Mouse (Mus musculus) G1E (cell line): Measurements from ENCODE around the gene Zfp184. TPM values are rescaled to one million over a fixed set of nuclear protein-coding genes. Genes with fewer than 3 reads are reported as not detected.

Source experiments
- ATAC-seq: 2 replicates; pipeline ENCODE4 v1.8.0; 2016; ENCODE audit warnings: mild to moderate bottlenecking; ENCODE audit not compliant: insufficient number of reproducible peaks, poor library complexity, low FRiP score, severe bottlenecking; ENCODE audit errors: extremely low read depth
- DNase-seq: peaks from one replicate; pipeline ENCODE4 v3.0.0; 2012; ENCODE audit warnings: low spot score
- H3K27me3 ChIP-seq: 2 replicates; pipeline ENCODE4 v1.6.1; 2012; ENCODE audit warnings: mild to moderate bottlenecking, low read length, inconsistent platforms; ENCODE audit not compliant: insufficient read depth
- H3K36me3 ChIP-seq: replicated peaks from 2 replicates; pipeline ENCODE3; 2012; ENCODE audit warnings: mild to moderate bottlenecking, inconsistent platforms
- H3K4me1 ChIP-seq: 2 replicates; pipeline ENCODE4 v1.6.1; 2012; ENCODE audit warnings: low read depth, low read length, inconsistent platforms, mixed read lengths; ENCODE audit not compliant: insufficient read depth
- H3K4me3 ChIP-seq: 2 replicates; pipeline ENCODE4 v1.5.1; 2012; ENCODE audit warnings: low read depth, mild to moderate bottlenecking, inconsistent platforms, low read length, moderate library complexity, mixed read lengths
- H3K9me3 ChIP-seq: replicated peaks from 2 replicates; pipeline ENCODE4 v1.6.1; 2012; ENCODE audit warnings: inconsistent platforms
- CTCF ChIP-seq: IDR thresholded peaks from 2 replicates; pipeline ENCODE4 v1.5.1; 2012; ENCODE audit warnings: low read depth, low read length, inconsistent platforms, mixed read lengths
- GATA1 ChIP-seq: IDR thresholded peaks from 2 replicates; pipeline ENCODE4 v1.6.1; 2012; ENCODE audit warnings: borderline replicate concordance, low read length, inconsistent platforms, mixed read lengths
- GATA2 ChIP-seq: IDR thresholded peaks from 2 replicates; pipeline ENCODE4 v1.6.1; 2012; ENCODE audit warnings: low read depth, low read length, inconsistent platforms, borderline replicate concordance
- POLR2AphosphoS5 ChIP-seq: IDR thresholded peaks from 2 replicates; pipeline ENCODE4 v1.6.1; 2012; ENCODE audit warnings: low read depth, low read length, inconsistent platforms; ENCODE audit not compliant: insufficient replicate concordance
- TAL1 ChIP-seq: conservative IDR thresholded peaks from 2 replicates; pipeline ENCODE4 v1.6.1; 2012; ENCODE audit warnings: low read depth, low read length, inconsistent platforms, mixed read lengths
- polyA plus RNA-seq: library from polyadenylated mRNA; stranded (reverse); fragments of >175 nt; gene quantifications from 2 replicates; pipeline ENCODE4 v1.2.3, GENCODE M21; 2012
- total RNA-seq, 2 experiments: library from RNA; stranded (forward) in 1 of 2; stranded (reverse) in 1 of 2; fragments of 200-1000 nt in 1 of 2; fragments of >200 nt in 1 of 2; fragmentation: Nextera tagmentation in 1 of 2; gene quantifications; 2 replicates each; pipeline ENCODE4 v1.2.3; 2014 to 2017

Gene Zfp184
- total and polyA plus RNA-seq, 3 experiments, result 0.26 to 20.1 (median 3.6) TPM

DNA sequence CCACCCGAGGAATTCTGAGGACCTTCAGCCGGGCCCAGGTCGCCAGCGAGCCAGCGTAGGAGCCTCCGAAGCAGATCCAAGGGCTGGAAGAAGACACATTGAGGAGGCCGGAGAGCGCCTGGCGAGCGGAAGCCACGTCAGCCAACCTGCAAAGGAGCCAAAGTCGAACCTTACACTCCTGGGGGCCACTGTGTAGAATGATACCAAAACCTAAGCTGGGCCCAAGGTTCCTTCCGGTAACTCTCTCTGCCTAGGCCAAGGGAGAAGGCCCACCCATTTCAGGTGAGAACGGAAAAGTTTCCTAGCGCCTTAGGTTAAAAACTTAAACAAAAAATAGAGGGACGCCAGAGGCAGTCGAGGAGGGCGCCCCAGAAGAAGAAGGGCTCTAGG is 62.2 kb downstream of the Zfp184 start:
- H3K4me3 ChIP-seq, result no peak overlapping the region
- no peak for DNase-seq
- no peaks in the 10 kb centered on the region for H3K9me3 ChIP-seq
- no peaks in the 10 kb centered on the region for H3K36me3 ChIP-seq
- no peak for ATAC-seq
- peaks cover 87% of the 10 kb centered on the region for H3K27me3 ChIP-seq
- peaks cover 24% of the 10 kb centered on the region for H3K4me1 ChIP-seq
- TF ChIP-seq CTCF (no peak), GATA2 (no peak), GATA1 (no peak)

- no peak for TF ChIP-seq CTCF
- TF ChIP-seq POLR2AphosphoS5, result no peak
- no peak for TF ChIP-seq GATA2
- H3K4me3 ChIP-seq, result no peak overlapping the region
- H3K36me3 ChIP-seq, result no peaks in the 10 kb centered on the region
- H3K9me3 ChIP-seq, result no peaks in the 10 kb centered on the region
- peaks cover 79% of the 10 kb centered on the region for H3K27me3 ChIP-seq
- H3K4me1 ChIP-seq, result peaks cover 21% of the 10 kb centered on the region
- DNase-seq (no peak), ATAC-seq (no peak)
These were observed 63.0 kb downstream of the Zfp184 start for GRCm38 (mm10) chr13:22007872-22008271.

GRCm38 (mm10) chr13:22008707-22009106 is 63.8 kb downstream of the Zfp184 start:
- Histone ChIP-seq H3K4me3 (no peak overlapping the region), H3K27me3 (peaks cover 71% of the 10 kb centered on the region), H3K36me3 (no peaks in the 10 kb centered on the region), H3K4me1 (peaks cover 21% of the 10 kb centered on the region), H3K9me3 (no peaks in the 10 kb centered on the region)
- DNase-seq, result no peak
- no peak for TF ChIP-seq GATA1
- no peak for TF ChIP-seq POLR2AphosphoS5
- TF ChIP-seq CTCF, result no peak
- TF ChIP-seq TAL1, result no peak
- no peak for TF ChIP-seq GATA2
- no peak for ATAC-seq

GRCm38 (mm10) chr13:22009642-22010041 is 64.7 kb downstream of the Zfp184 start, which contains the start of gene Prss16:
Prss16 (minus strand) TSS chr13:22009742.
- Histone ChIP-seq H3K4me1 (peaks cover 26% of the 10 kb centered on the region), H3K27me3 (peaks cover 67% of the 10 kb centered on the region), H3K36me3 (no peaks in the 10 kb centered on the region), H3K4me3 (no peak within 1 kb of the TSS), H3K9me3 (no peaks in the 10 kb centered on the region)
- ATAC-seq, result no peak
- no peak for TF ChIP-seq CTCF
- TF ChIP-seq POLR2AphosphoS5, result no peak
- TF ChIP-seq GATA1, result no peak
- no peak for TF ChIP-seq TAL1
- TF ChIP-seq GATA2, result no peak
- no peak for DNase-seq

Other genes with a start within 250 kb of the Zfp184 start
Only the 20 nearest of the 30 such genes appear.
- 350 and 535 TPM in 2 replicates for gene Hist1h2bn, start 191.0 kb upstream of the Zfp184 start, total RNA-seq (2014; fragmentation: Nextera tagmentation)
- gene Hist1h2bn, start 191.0 kb upstream of the Zfp184 start, total RNA-seq (2017), result 410 and 794 TPM in 2 replicates
- 0.90 and 0.98 TPM in 2 replicates for gene Hist1h2bn, start 191.0 kb upstream of the Zfp184 start, polyA plus RNA-seq
- gene Hist1h1b, start 164.5 kb upstream of the Zfp184 start, total RNA-seq (2014; fragmentation: Nextera tagmentation), result 919 and 956 TPM in 2 replicates
- 975 and 1,171 TPM in 2 replicates for gene Hist1h1b, start 164.5 kb upstream of the Zfp184 start, total RNA-seq (2017)
- gene Hist1h1b, start 164.5 kb upstream of the Zfp184 start, polyA plus RNA-seq, result 2.9 and 8.3 TPM in 2 replicates
- 770 and 1,209 TPM in 2 replicates for gene Hist1h3i, start 161.7 kb upstream of the Zfp184 start, total RNA-seq (2014; fragmentation: Nextera tagmentation)
- gene Hist1h3i, start 161.7 kb upstream of the Zfp184 start, total RNA-seq (2017), result 347 and 472 TPM in 2 replicates
- gene Hist1h3i, start 161.7 kb upstream of the Zfp184 start, polyA plus RNA-seq, result 9.7 and 61.6 TPM in 2 replicates
- gene Hist1h2an, start 157.9 kb upstream of the Zfp184 start, total RNA-seq (2014; fragmentation: Nextera tagmentation), result 14.4 and 62.3 TPM in 2 replicates
- 76.2 and 144 TPM in 2 replicates for gene Hist1h2an, start 157.9 kb upstream of the Zfp184 start, total RNA-seq (2017)
- gene Hist1h2an, start 157.9 kb upstream of the Zfp184 start, polyA plus RNA-seq, result 18.0 and 48.6 TPM in 2 replicates
- 88.4 and 192 TPM in 2 replicates for gene Hist1h2bp, start 157.6 kb upstream of the Zfp184 start, total RNA-seq (2014; fragmentation: Nextera tagmentation)
- 55.4 and 77.8 TPM in 2 replicates for gene Hist1h2bp, start 157.6 kb upstream of the Zfp184 start, total RNA-seq (2017)
- 6.8 and 18.8 TPM in 2 replicates for gene Hist1h2bp, start 157.6 kb upstream of the Zfp184 start, polyA plus RNA-seq
- gene Hist1h2bq, start 134.9 kb upstream of the Zfp184 start, total RNA-seq (2014; fragmentation: Nextera tagmentation), result 1,081 and 1,195 TPM in 2 replicates
- gene Hist1h2bq, start 134.9 kb upstream of the Zfp184 start, total RNA-seq (2017), result 921 and 1,023 TPM in 2 replicates
- gene Hist1h2bq, start 134.9 kb upstream of the Zfp184 start, polyA plus RNA-seq, result 5.1 and 26.9 TPM in 2 replicates
- gene Hist1h2ao, start 134.6 kb upstream of the Zfp184 start, total RNA-seq (2014; fragmentation: Nextera tagmentation), result 683 and 1,071 TPM in 2 replicates
- gene Hist1h2ao, start 134.6 kb upstream of the Zfp184 start, total RNA-seq (2017), result not detected in 2 replicates
- 11,503 and 23,832 TPM in 2 replicates for gene Hist1h2ao, start 134.6 kb upstream of the Zfp184 start, polyA plus RNA-seq
- 95.2 and 203 TPM in 2 replicates for gene Hist1h4m, start 133.3 kb upstream of the Zfp184 start, total RNA-seq (2014; fragmentation: Nextera tagmentation)
- 16.8 and 94.6 TPM in 2 replicates for gene Hist1h4m, start 133.3 kb upstream of the Zfp184 start, total RNA-seq (2017)
- 35.5 TPM in 1 of 2 replicates, not detected in the other for gene Hist1h4m, start 133.3 kb upstream of the Zfp184 start, polyA plus RNA-seq
- 349 and 456 TPM in 2 replicates for gene Hist1h4n, start 112.9 kb upstream of the Zfp184 start, total RNA-seq (2014; fragmentation: Nextera tagmentation)
- 3,540 and 3,844 TPM in 2 replicates for gene Hist1h4n, start 112.9 kb upstream of the Zfp184 start, total RNA-seq (2017)
- 15.7 and 41.0 TPM in 2 replicates for gene Hist1h4n, start 112.9 kb upstream of the Zfp184 start, polyA plus RNA-seq
- 653 and 691 TPM in 2 replicates for gene Hist1h2ap, start 111.6 kb upstream of the Zfp184 start, total RNA-seq (2014; fragmentation: Nextera tagmentation)
- 2,134 and 3,440 TPM in 2 replicates for gene Hist1h2ap, start 111.6 kb upstream of the Zfp184 start, total RNA-seq (2017)
- 8,984 and 13,644 TPM in 2 replicates for gene Hist1h2ap, start 111.6 kb upstream of the Zfp184 start, polyA plus RNA-seq
- 1,040 and 1,147 TPM in 2 replicates for gene Hist1h2br, start 111.4 kb upstream of the Zfp184 start, total RNA-seq (2014; fragmentation: Nextera tagmentation)
- 1,116 and 1,141 TPM in 2 replicates for gene Hist1h2br, start 111.4 kb upstream of the Zfp184 start, total RNA-seq (2017)
- gene Hist1h2br, start 111.4 kb upstream of the Zfp184 start, polyA plus RNA-seq, result 4.6 and 25.4 TPM in 2 replicates
- not detected in 2 replicates for gene Pom121l2, start 36.1 kb downstream of the Zfp184 start, total RNA-seq (2014; fragmentation: Nextera tagmentation)
- not detected in 2 replicates for gene Pom121l2, start 36.1 kb downstream of the Zfp184 start, total RNA-seq (2017)
- gene Pom121l2, start 36.1 kb downstream of the Zfp184 start, polyA plus RNA-seq, result not detected in 2 replicates
- not detected in 2 replicates for gene Prss16, start 64.6 kb downstream of the Zfp184 start, total RNA-seq (2014; fragmentation: Nextera tagmentation)
- gene Prss16, start 64.6 kb downstream of the Zfp184 start, total RNA-seq (2017), result 0.22 and 0.23 TPM in 2 replicates
- 0.03 and 0.04 TPM in 2 replicates for gene Prss16, start 64.6 kb downstream of the Zfp184 start, polyA plus RNA-seq
- 177 and 303 TPM in 2 replicates for gene Hist1h2ah, start 90.5 kb downstream of the Zfp184 start, total RNA-seq (2014; fragmentation: Nextera tagmentation)
- gene Hist1h2ah, start 90.5 kb downstream of the Zfp184 start, total RNA-seq (2017), result 2,043 and 4,016 TPM in 2 replicates
- gene Hist1h2ah, start 90.5 kb downstream of the Zfp184 start, polyA plus RNA-seq, result 5,681 and 9,617 TPM in 2 replicates
- 229 and 286 TPM in 2 replicates for gene Hist1h2bk, start 90.8 kb downstream of the Zfp184 start, total RNA-seq (2014; fragmentation: Nextera tagmentation)
- gene Hist1h2bk, start 90.8 kb downstream of the Zfp184 start, total RNA-seq (2017), result 1,693 and 2,296 TPM in 2 replicates
- gene Hist1h2bk, start 90.8 kb downstream of the Zfp184 start, polyA plus RNA-seq, result 11.8 and 30.4 TPM in 2 replicates
- gene Hist1h4i, start 96.3 kb downstream of the Zfp184 start, total RNA-seq (2014; fragmentation: Nextera tagmentation), result 26.2 and 52.2 TPM in 2 replicates
- gene Hist1h4i, start 96.3 kb downstream of the Zfp184 start, total RNA-seq (2017), result 284 and 309 TPM in 2 replicates
- 12.6 and 17.3 TPM in 2 replicates for gene Hist1h4i, start 96.3 kb downstream of the Zfp184 start, polyA plus RNA-seq
- 141 and 253 TPM in 2 replicates for gene Hist1h2ag, start 97.8 kb downstream of the Zfp184 start, total RNA-seq (2014; fragmentation: Nextera tagmentation)
- 901 and 1,517 TPM in 2 replicates for gene Hist1h2ag, start 97.8 kb downstream of the Zfp184 start, total RNA-seq (2017)
- gene Hist1h2ag, start 97.8 kb downstream of the Zfp184 start, polyA plus RNA-seq, result 27.9 and 53.3 TPM in 2 replicates
- 9.0 and 49.5 TPM in 2 replicates for gene Hist1h2bj, start 98.1 kb downstream of the Zfp184 start, total RNA-seq (2014; fragmentation: Nextera tagmentation)
- gene Hist1h2bj, start 98.1 kb downstream of the Zfp184 start, total RNA-seq (2017), result 205 and 369 TPM in 2 replicates
- 10.5 and 40.6 TPM in 2 replicates for gene Hist1h2bj, start 98.1 kb downstream of the Zfp184 start, polyA plus RNA-seq
- not detected in 2 replicates for gene Vmn1r188, start 139.3 kb downstream of the Zfp184 start, total RNA-seq (2014; fragmentation: Nextera tagmentation)
- gene Vmn1r188, start 139.3 kb downstream of the Zfp184 start, total RNA-seq (2017), result under 0.01 TPM in 1 of 2 replicates, not detected in the other
- gene Vmn1r188, start 139.3 kb downstream of the Zfp184 start, polyA plus RNA-seq, result not detected in 2 replicates
- not detected in 2 replicates for gene Vmn1r189, start 160.7 kb downstream of the Zfp184 start, total RNA-seq (2014; fragmentation: Nextera tagmentation)
- gene Vmn1r189, start 160.7 kb downstream of the Zfp184 start, total RNA-seq (2017), result 0.33 TPM in 1 of 2 replicates, not detected in the other
- gene Vmn1r189, start 160.7 kb downstream of the Zfp184 start, polyA plus RNA-seq, result not detected in 2 replicates